Mouse (Mus musculus) forebrain, embryonic 13.5 days (tissue): ENCODE measurements around the gene A830031A19Rik. TPM values are rescaled to one million over a fixed set of nuclear protein-coding genes. Genes with fewer than 3 reads are reported as not detected.

Source experiments
- ATAC-seq: fragments of 200-750 bp; cut with Nextera tagmentation; 2 replicates; pipeline ENCODE4 v1.8.0; 2017
- H3K27ac ChIP-seq: fragments of 300-500 bp; sonication (generic); 2 replicates; pipeline ENCODE4 v1.5.1; 2015; ENCODE audit warnings: inconsistent platforms, mild to moderate bottlenecking, moderate library complexity
- H3K27me3 ChIP-seq: fragments of 300-500 bp; sonication (generic); 2 replicates; pipeline ENCODE4 v1.6.1; 2015; ENCODE audit warnings: mild to moderate bottlenecking, inconsistent platforms
- H3K36me3 ChIP-seq: fragments of 300-500 bp; sonication (generic); 2 replicates; pipeline ENCODE4 v1.6.1; 2015; ENCODE audit warnings: mild to moderate bottlenecking, inconsistent platforms; ENCODE audit not compliant: poor library complexity, severe bottlenecking
- H3K4me1 ChIP-seq: fragments of 300-500 bp; sonication (generic); 2 replicates; pipeline ENCODE4 v1.6.1; 2015; ENCODE audit warnings: inconsistent platforms
- H3K4me2 ChIP-seq: fragments of 300-500 bp; sonication (generic); 2 replicates; pipeline ENCODE4 v1.6.1; 2015; ENCODE audit warnings: inconsistent platforms, mild to moderate bottlenecking, moderate library complexity
- H3K4me3 ChIP-seq: fragments of 300-500 bp; sonication (generic); 2 replicates; pipeline ENCODE4 v1.5.1; 2015; ENCODE audit warnings: mild to moderate bottlenecking, inconsistent platforms
- H3K9ac ChIP-seq: fragments of 300-500 bp; sonication (generic); 2 replicates; pipeline ENCODE4 v1.6.1; 2015; ENCODE audit warnings: mild to moderate bottlenecking, inconsistent platforms
- H3K9me3 ChIP-seq: fragments of 300-500 bp; sonication (generic); replicated peaks from 2 replicates; pipeline ENCODE4 v1.6.1; 2016; ENCODE audit warnings: inconsistent platforms
- WGBS: fragments of 180-500 bp; shearing (Covaris S2); methylation state at CpG from one replicate; pipeline ENCODE4 v1.1.7; 2015; 5-methylcytosine and 5-hydroxymethylcytosine counted together
- polyA plus RNA-seq: library from polyadenylated mRNA; unstranded; fragments of >200 nt; fragmentation: Nextera tagmentation; extraction: Ambion mirVana; gene quantifications from 2 replicates; pipeline ENCODE4 v1.2.1, GENCODE M21; 2015

A830031A19Rik gene
- polyA plus RNA-seq, 1 experiment from 2014 or later: not detected

GRCm38 (mm10) chr11:24081687-24082384, 7.0 kb upstream of the A830031A19Rik start:
- peak overlapping the region; percentile 95 for H3K4me2 ChIP-seq
- peaks cover 17% of the 10 kb centered on the region for H3K36me3 ChIP-seq
- H3K27ac ChIP-seq: peak overlapping the region; percentile 100
- no peaks in the 10 kb centered on the region for H3K9me3 ChIP-seq
- ATAC-seq: no peak; the same call in 1 of the 2 replicates
- peaks cover 40% of the 10 kb centered on the region for H3K4me1 ChIP-seq
- WGBS: under 1% methylated on average over 43 of the region's 43 CpGs
- H3K9ac ChIP-seq: peak overlapping the region; percentile 96
- no peaks in the 10 kb centered on the region for H3K27me3 ChIP-seq
- peak overlapping the region; percentile 65 for H3K4me3 ChIP-seq

- under 1% methylated on average over 34 of the region's 35 CpGs for WGBS
- H3K9me3 ChIP-seq: no peaks in the 10 kb centered on the region
These were observed 6.3 kb upstream of the A830031A19Rik start for GRCm38 (mm10) chr11:24081016-24081686.

DNA sequence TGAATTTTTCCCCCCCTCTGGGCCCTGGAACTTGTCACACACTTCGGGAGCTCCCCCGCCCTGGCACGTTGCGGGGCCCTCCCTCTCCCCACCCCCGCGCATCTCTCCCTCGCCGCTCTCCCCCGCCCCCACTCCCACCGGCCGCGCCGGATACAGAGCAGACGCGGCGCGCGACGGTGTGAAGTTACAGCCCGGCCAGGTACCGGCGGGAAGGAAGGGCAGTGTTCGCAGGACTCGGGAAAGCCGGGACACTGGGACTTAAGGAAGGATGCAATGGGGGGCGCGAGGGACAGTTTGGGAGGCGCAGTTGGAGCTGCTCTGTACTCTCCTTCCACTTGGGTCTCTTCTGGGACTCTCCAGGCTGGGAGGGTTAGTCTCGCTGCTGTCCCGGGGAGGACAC, 5.7 kb upstream of the A830031A19Rik start:
- under 1% methylated on average over 30 of the region's 30 CpGs for WGBS
- peaks cover 4% of the 10 kb centered on the region for H3K36me3 ChIP-seq
- peak overlapping the region; percentile 96 for H3K9ac ChIP-seq
- H3K4me2 ChIP-seq: peak overlapping the region; percentile 95
- peak overlapping the region; percentile 65 for H3K4me3 ChIP-seq
- H3K9me3 ChIP-seq: no peaks in the 10 kb centered on the region
- peaks cover 27% of the 10 kb centered on the region for H3K4me1 ChIP-seq
- no peaks in the 10 kb centered on the region for H3K27me3 ChIP-seq
- peak; percentile 56 for ATAC-seq
- H3K27ac ChIP-seq: peak overlapping the region; percentile 100

More at GRCm38 (mm10) chr11:24081016-24081686, 6.3 kb upstream of the A830031A19Rik start:
- Histone ChIP-seq H3K4me3 (peak overlapping the region; percentile 65), H3K4me2 (peak overlapping the region; percentile 95), H3K4me1 (peaks cover 33% of the 10 kb centered on the region), H3K36me3 (peaks cover 10% of the 10 kb centered on the region), H3K27ac (peak overlapping the region; percentile 100), H3K27me3 (no peaks in the 10 kb centered on the region), H3K9ac (peak overlapping the region; percentile 96)
- peak; percentile 66 for ATAC-seq

DNA sequence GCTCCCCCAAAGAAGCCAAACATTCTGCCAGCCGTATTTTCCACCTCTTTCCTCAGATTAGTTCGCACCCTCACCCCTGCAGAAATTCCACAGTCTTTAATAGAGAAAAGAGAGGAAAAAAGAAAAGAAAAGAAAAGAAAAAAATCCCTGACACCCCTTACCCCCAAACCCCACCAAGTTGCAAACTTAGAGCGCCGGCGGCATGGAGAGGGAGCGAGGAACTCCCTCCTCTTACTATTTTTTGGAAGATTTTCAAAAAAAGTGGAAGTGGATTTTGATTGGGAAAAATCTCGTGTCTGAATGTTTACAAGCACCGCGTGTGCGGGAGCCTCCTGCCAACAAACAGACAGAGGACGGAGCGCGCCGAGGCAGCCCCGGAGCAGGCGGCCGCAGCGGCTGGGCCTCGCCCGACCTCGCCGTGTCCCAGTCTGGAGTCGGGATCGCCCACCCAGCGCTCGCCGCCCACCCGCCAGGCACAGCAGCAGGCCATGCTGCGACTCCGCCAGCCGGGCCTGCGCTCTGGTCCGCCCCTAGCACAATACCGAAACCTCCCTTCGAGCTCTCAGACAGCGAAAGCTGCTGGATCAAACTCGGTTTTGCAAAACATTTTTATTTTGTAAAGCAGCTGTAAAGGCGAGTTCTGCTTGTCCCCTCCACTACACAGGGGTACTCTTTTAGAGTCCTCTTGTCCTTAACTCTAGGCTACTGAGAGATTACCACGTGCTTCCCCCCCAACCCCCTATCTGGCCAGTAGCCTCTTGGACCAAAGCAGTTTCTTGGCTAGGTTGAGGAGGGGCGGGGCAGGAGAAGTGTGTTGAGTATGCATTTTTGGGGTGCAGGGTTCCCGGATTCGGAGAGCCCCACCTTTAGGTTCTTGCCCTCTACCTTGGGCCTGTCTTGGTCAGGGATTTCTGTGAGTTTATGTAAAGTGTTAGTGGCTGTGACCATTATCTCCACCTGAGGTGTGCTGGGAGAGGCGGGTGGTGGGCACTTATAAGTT, 4.8 kb upstream of the A830031A19Rik start:
- Histone ChIP-seq H3K9me3 (no peaks in the 10 kb centered on the region), H3K4me2 (peak overlapping the region; percentile 95), H3K4me1 (peaks cover 29% of the 10 kb centered on the region), H3K9ac (peak overlapping the region; percentile 96), H3K27ac (peak overlapping the region; percentile 100), H3K4me3 (peak overlapping the region; percentile 65), H3K27me3 (no peaks in the 10 kb centered on the region), H3K36me3 (no peaks in the 10 kb centered on the region)
- WGBS: under 1% methylated on average over 42 of the region's 43 CpGs
- peak; percentile 3; the same call in 1 of the 2 replicates for ATAC-seq

GRCm38 (mm10) chr11:24078706-24079316, 4.0 kb upstream of the A830031A19Rik start:
- H3K36me3 ChIP-seq: no peaks in the 10 kb centered on the region
- H3K4me1 ChIP-seq: peaks cover 30% of the 10 kb centered on the region
- ATAC-seq: no peak
- H3K4me3 ChIP-seq: peak overlapping the region; percentile 65
- H3K9ac ChIP-seq: peak overlapping the region; percentile 96
- H3K4me2 ChIP-seq: peak overlapping the region; percentile 95
- under 1% methylated on average over 38 of the region's 38 CpGs for WGBS
- H3K27ac ChIP-seq: peak overlapping the region; percentile 100
- H3K9me3 ChIP-seq: no peaks in the 10 kb centered on the region
- no peaks in the 10 kb centered on the region for H3K27me3 ChIP-seq

DNA sequence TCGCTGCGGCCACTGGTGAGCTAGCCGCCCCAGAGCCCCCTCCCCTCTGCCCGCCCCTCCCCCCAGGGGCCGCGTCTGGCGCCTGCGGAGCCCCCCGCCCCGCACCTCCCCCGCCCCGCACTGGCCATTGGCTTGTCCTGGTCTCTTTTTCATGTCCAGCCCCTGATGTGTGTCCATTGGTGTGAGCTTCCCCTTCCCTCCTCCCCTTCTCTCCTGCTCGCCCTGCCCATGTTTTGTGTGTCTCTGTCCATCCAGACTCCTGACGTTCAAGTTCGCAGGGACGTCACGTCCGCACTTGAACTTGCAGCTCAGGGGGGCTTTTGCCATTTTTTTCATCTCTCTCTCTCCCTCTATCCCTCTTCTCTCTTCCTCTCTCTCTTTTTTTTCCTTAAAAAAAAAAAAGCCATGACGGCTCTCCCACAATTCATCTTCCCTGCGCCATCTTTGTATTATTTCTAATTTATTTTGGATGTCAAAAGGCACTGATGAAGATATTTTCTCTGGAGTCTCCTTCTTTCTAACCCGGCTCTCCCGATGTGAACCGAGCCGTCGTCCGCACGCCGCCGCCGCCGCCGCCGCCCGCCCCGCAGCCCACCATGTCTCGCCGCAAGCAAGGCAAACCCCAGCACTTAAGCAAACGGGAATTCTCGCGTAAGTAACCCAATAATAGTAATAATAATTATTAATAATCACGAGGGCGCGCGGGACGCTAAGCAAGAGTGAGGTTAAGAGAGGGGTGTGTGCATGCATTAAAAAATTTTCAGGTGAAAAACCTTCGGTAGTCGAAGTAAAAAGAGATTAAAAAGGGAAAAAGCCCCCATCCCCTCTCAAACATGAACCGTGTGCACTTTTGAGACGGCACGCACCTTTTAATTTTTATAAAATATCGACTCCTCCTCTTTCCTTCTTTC, 3.2 kb upstream of the A830031A19Rik start, which contains the start of gene Bcl11a:
Gene Bcl11a (plus strand): TSS at position 262 of the 911 bp plus-strand sequence.
- peak within 1 kb of the TSS; percentile 96 for H3K9ac ChIP-seq
- peaks cover 30% of the 10 kb centered on the region for H3K4me1 ChIP-seq
- H3K27me3 ChIP-seq: no peaks in the 10 kb centered on the region
- H3K27ac ChIP-seq: peak within 1 kb of the TSS; percentile 100
- H3K4me2 ChIP-seq: peak within 1 kb of the TSS; percentile 95
- no peaks in the 10 kb centered on the region for H3K36me3 ChIP-seq
- H3K4me3 ChIP-seq: peak within 1 kb of the TSS; percentile 65
- under 1% methylated on average over 39 of the region's 51 CpGs for WGBS
- no peaks in the 10 kb centered on the region for H3K9me3 ChIP-seq
- ATAC-seq: peak; percentile 32

DNA sequence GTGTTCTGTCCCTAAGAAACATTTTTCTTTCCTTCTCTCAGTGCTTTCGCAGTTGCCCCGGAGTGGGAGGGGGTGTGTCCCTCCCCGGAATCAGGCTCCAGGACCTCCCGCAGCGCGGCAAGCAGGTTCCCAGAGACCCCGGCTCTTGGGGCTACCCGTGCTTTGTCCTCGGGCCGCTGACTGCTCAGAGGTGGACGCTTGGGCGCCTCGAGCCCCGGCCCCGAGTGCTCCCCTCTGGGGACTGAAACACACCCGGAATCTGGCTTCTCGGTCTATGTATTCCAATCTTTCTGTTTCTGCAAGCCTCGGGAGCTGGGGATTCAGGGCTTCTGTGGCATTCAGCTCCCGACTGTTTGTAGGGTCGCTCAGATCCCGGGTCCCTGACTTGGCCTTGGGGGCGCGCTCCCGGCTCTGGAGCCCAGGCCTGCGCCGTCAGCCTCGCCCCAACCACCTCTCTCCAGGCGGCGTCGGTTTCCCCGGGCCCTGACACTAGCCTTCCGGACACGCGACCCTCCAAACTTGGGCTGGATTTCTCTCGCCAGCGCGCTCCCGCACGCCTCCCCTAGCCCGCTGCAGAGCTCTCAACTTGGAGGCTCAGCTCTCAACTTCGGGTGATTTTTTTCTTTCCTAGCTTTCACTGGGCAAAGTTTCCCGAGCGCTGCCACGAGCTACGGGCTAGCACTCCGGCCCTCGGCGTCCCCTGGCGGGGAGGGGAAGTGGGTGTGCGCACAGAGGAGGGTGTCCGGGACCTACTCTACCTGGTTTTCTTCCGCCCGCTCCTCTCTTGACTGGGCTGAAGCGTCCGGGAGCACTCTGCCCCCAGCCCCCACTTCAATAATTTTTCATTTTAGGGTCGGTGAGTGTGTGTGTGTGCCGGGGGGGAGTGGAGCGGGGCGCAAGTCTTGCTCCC, 2.2 kb upstream of the A830031A19Rik start:
- H3K9ac ChIP-seq: peak overlapping the region; percentile 96
- WGBS: under 1% methylated on average over 59 of the region's 59 CpGs
- H3K27me3 ChIP-seq: no peaks in the 10 kb centered on the region
- H3K4me2 ChIP-seq: peak overlapping the region; percentile 95
- H3K27ac ChIP-seq: peak overlapping the region; percentile 100
- peaks cover 32% of the 10 kb centered on the region for H3K4me1 ChIP-seq
- H3K4me3 ChIP-seq: peak overlapping the region; percentile 65
- peak; percentile 25 for ATAC-seq
- H3K9me3 ChIP-seq: no peaks in the 10 kb centered on the region
- H3K36me3 ChIP-seq: no peaks in the 10 kb centered on the region

DNA sequence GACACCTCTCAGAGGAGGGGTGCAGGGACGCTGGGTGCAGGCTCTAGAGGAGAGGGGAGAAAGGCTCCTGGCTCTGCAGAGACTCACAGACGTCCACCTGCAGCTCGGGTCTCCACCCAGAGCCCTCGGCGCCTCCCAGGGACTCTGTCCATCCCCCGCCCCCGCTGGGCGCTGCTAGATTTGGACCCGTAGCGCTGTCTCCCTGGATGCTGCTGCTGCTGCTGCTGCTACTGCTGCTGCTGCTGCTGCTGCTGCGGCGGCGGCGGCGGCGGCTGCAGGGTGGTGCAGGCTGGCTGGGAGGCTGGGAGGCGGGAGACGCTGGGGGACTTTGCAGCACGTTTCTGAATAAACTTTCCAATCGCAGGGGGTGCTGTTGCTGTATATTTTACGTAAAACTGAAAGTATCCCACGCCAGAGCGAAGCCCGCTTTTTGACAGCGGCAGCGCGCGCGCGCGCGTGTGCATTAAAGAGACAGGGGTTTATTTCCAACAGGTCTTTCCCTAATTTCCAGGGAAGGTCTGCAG, 1.3 kb upstream of the A830031A19Rik start:
- peak; percentile 41 for ATAC-seq
- Histone ChIP-seq H3K9me3 (no peaks in the 10 kb centered on the region), H3K36me3 (no peaks in the 10 kb centered on the region), H3K4me2 (peak overlapping the region; percentile 95), H3K4me3 (peak overlapping the region; percentile 65), H3K4me1 (peaks cover 34% of the 10 kb centered on the region), H3K27me3 (no peaks in the 10 kb centered on the region), H3K27ac (peak overlapping the region; percentile 100), H3K9ac (peak overlapping the region; percentile 96)
- WGBS: under 1% methylated on average over 31 of the region's 32 CpGs

DNA sequence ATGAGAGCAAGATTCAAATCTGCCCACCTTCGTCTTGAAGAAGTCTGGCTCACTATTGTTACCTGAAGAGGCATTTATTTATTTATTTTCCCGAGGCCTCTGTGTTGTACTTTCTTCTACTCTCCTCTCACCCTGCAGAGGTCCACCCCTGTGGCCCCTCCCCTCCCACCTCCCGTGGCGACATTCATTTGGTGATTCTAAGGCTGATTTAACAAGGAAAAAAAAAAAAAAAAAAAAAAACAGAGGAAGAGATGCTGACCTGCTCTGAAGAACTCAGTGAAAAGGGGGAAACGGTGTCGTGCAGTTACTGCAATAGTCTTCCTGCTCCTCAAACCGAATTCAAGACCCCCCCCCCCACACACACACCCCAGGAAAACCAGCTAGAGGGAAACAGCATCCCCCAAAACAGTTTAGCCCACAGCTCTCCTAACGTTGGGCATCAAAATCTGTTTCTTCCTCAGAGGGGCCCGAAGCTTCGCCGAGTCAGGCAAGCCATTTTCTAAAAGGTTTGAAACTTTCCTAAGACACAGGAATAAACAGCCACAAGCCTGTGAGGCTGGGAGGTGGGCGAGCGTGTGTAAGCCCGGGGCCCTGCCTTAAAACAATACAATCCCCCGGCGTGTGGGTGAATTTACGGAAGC, 752 bp upstream of the A830031A19Rik start:
- ATAC-seq: no peak
- no peaks in the 10 kb centered on the region for H3K36me3 ChIP-seq

More for the DNA sequence above, 752 bp upstream of the A830031A19Rik start:
- H3K27ac ChIP-seq: peak overlapping the region; percentile 100
- peaks cover 34% of the 10 kb centered on the region for H3K4me1 ChIP-seq
- peak overlapping the region; percentile 65 for H3K4me3 ChIP-seq
- H3K9ac ChIP-seq: peak overlapping the region; percentile 96
- H3K4me2 ChIP-seq: peak overlapping the region; percentile 95
- no peaks in the 10 kb centered on the region for H3K9me3 ChIP-seq
- under 1% methylated on average over 17 of the region's 17 CpGs for WGBS
- H3K27me3 ChIP-seq: no peaks in the 10 kb centered on the region
